Mouse (Mus musculus): ENCODE measurements around the gene Dab2ip. TPM values are rescaled to one million over a fixed set of nuclear protein-coding genes. Genes with fewer than 3 reads are reported as not detected.

The Dab2ip gene
- polyA plus RNA-seq, 1 experiment from 2014 or later: 41.3 TPM

DNA sequence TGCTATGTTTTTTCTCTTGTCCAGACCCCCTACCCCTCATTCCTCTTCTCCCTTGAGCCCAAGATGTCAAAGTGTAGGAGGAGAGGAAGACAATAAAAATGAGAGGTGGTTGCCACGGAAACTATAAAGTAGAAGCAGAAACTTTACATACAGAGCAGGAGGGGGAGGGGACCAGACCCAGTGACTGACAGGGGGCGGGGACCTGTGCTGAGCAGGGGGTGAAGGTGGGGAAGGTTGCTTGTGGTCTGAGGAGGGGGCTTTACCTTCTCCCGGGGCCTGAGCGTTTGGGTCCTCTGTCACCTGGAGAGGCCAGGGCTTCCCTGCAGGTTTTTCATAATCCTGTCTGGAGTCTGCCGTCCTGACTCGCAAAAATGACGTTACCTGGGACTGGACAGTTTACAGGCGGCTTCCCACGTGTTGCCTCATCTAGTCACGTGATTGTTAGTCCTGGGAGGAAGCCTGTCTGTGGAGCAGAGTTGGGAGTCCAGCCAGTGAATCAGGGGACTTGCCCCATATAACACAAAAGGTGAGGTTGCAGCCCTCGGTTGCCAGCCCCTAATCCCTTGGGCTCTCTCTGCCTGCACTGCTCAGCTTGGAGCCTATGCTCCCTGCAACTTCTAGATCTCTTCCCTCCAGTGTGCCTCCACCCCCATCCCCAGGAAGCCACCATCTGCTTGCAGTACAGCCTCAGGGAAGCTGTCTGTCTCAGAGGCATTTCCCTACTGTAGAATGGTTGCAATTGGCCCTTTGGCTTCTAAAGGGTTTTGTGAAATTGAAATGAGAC, 52.3 kb downstream of the Dab2ip start:
- Histone ChIP-seq H3K4me2 (replicated peaks; ENCODE audit: low read depth) (peak overlapping the region; percentile 59), H3K27ac (ENCODE audit: low read depth, low read length) (no peak overlapping the region), H3K4me3 (ENCODE audit: low read depth, low read length) (no peak overlapping the region), H3K27me3 (replicated peaks; ENCODE audit: control insufficient read depth, insufficient read depth, low read length) (no peaks in the 10 kb centered on the region), H3K36me3 (ENCODE audit: control insufficient read depth, insufficient read depth) (no peaks in the 10 kb centered on the region), H3K4me1 (replicated peaks; ENCODE audit: control insufficient read depth, insufficient read depth, low read length) (peaks cover 20% of the 10 kb centered on the region; the same call in 1 of the 2 replicates), H3K9me3 (ENCODE audit: control insufficient read depth) (no peaks in the 10 kb centered on the region), H3K9ac (ENCODE audit: low read depth, low read length) (0 out of 2 replicates have a peak overlapping the region, but pooled peaks have one; percentile 5)
- 11% methylated on average over 11 of the region's 11 CpGs for WGBS
- peak; percentile 60 for ATAC-seq
- no peak for TF ChIP-seq CTCF (IDR thresholded peaks at IDR 0.05; ENCODE audit: low read depth)

DNA sequence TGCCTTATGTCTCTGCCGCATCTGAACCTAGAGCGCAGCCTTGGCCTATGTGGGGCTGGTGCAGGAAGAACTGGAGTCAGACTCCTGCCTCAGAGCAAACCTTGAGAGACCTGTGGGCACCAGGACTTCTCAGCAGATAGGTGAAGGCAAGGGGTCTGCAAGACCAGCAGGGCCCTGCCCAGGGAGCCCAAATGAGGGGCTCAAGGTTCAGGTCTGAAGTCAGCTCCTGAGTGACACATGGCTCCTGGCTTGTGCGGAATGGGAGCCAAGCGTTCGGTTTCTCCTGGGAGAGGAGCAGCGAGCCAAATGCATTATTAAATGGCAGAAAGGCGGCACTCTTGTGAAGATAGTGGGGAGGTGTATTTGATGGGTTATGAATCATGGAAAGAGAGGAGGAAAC, 52.9 kb downstream of the Dab2ip start:
- H3K36me3 ChIP-seq (ENCODE audit: control insufficient read depth, insufficient read depth): no peaks in the 10 kb centered on the region
- peaks cover 26% of the 10 kb centered on the region for H3K4me1 ChIP-seq (replicated peaks; ENCODE audit: control insufficient read depth, insufficient read depth, low read length)

DNA sequence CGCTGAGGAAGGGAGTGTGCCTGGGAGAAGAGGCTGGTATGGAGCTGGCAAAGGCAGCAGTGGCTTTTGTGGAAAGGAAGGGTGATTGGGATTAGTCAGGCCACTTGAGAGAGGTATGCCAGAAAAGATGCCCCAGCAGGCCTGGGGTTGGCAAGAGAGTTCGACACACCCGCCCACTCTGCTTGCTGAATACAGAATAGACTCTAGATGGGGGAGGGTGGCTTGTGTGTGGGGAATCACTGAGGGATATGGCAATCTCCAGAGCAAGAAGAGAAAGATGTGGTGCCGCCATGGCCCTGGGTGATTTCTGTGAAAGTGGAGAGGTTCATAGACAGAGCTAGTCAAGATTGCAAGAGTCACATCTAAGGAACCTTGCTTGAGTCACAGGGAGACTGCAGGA, 53.6 kb downstream of the Dab2ip start:
- Histone ChIP-seq H3K9ac (ENCODE audit: low read depth, low read length) (no peak overlapping the region), H3K27ac (ENCODE audit: low read depth, low read length) (no peak overlapping the region; the same call in 1 of the 2 replicates), H3K9me3 (ENCODE audit: control insufficient read depth) (no peaks in the 10 kb centered on the region), H3K4me2 (replicated peaks; ENCODE audit: low read depth) (no peak overlapping the region), H3K36me3 (ENCODE audit: control insufficient read depth, insufficient read depth) (no peaks in the 10 kb centered on the region), H3K27me3 (replicated peaks; ENCODE audit: control insufficient read depth, insufficient read depth, low read length) (no peaks in the 10 kb centered on the region), H3K4me3 (ENCODE audit: low read depth, low read length) (no peak overlapping the region), H3K4me1 (replicated peaks; ENCODE audit: control insufficient read depth, insufficient read depth, low read length) (peaks cover 33% of the 10 kb centered on the region)
- no peak for TF ChIP-seq CTCF (IDR thresholded peaks at IDR 0.05; ENCODE audit: low read depth)
- ATAC-seq: no peak
- WGBS: 88% methylated on average over 4 of the region's 4 CpGs

More for the DNA sequence above, 52.9 kb downstream of the Dab2ip start:
- no peak for ATAC-seq
- WGBS: 89% methylated on average over 7 of the region's 7 CpGs
- Histone ChIP-seq H3K9me3 (ENCODE audit: control insufficient read depth) (no peaks in the 10 kb centered on the region), H3K27me3 (replicated peaks; ENCODE audit: control insufficient read depth, insufficient read depth, low read length) (no peaks in the 10 kb centered on the region), H3K4me3 (ENCODE audit: low read depth, low read length) (no peak overlapping the region), H3K4me2 (replicated peaks; ENCODE audit: low read depth) (0 out of 2 replicates have a peak overlapping the region, but pooled peaks have one; percentile 59), H3K27ac (ENCODE audit: low read depth, low read length) (no peak overlapping the region), H3K9ac (ENCODE audit: low read depth, low read length) (no peak overlapping the region)
- TF ChIP-seq CTCF (IDR thresholded peaks at IDR 0.05; ENCODE audit: low read depth): no peak

DNA sequence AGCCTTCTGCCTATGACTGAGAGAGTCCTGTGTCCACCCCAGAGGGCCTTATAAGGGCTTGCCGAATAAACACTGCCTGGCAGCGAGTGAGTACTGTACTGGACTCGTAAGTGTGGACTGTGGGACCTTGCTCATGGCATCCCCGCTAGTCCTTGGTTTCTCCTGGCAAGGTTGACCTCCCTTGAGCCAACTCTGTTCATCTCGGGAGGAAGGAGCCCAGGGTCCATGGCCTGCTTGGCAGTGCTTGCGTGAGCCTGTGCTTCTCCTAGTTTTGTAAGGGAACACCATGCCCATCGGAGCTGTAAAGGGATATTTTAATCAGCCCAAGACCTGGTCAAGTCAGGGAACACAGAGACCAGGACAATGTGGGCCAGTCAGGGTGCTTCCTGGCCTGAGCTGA, 54.2 kb downstream of the Dab2ip start:
- no peak overlapping the region for H3K4me3 ChIP-seq (ENCODE audit: low read depth, low read length)
- H3K27me3 ChIP-seq (replicated peaks; ENCODE audit: control insufficient read depth, insufficient read depth, low read length): no peaks in the 10 kb centered on the region
- 81% methylated on average over 7 of the region's 7 CpGs for WGBS
- H3K4me2 ChIP-seq (replicated peaks; ENCODE audit: low read depth): no peak overlapping the region
- no peak overlapping the region for H3K9ac ChIP-seq (ENCODE audit: low read depth, low read length)
- H3K27ac ChIP-seq (ENCODE audit: low read depth, low read length): no peak overlapping the region
- ATAC-seq: no peak
- no peaks in the 10 kb centered on the region for H3K9me3 ChIP-seq (ENCODE audit: control insufficient read depth)
- TF ChIP-seq CTCF (IDR thresholded peaks at IDR 0.05; ENCODE audit: low read depth): no peak
- H3K4me1 ChIP-seq (replicated peaks; ENCODE audit: control insufficient read depth, insufficient read depth, low read length): peaks cover 33% of the 10 kb centered on the region
- H3K36me3 ChIP-seq (ENCODE audit: control insufficient read depth, insufficient read depth): no peaks in the 10 kb centered on the region

DNA sequence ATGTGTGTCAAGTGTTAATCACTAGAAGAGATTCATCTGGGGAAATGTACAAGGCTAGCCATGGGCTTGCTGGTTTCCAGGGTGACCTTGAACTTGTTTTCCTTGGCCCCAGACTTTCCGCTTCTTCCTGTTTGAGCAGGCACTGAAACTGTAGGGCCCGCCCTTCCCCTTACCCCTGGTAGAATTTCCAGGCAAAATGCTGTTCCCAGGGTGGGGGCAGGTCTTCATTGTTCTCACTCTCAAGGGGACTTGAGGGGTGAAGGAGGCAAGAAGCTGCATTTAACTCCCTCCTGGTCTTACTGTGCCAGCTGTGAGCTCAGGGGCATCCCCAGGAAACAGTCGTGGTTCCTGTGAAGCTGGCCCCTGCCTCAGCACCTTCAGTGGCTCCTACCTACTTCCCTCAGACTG, 55.9 kb downstream of the Dab2ip start:
- H3K9ac ChIP-seq (ENCODE audit: low read depth, low read length): no peak overlapping the region
- no peak for ATAC-seq
- H3K4me2 ChIP-seq (replicated peaks; ENCODE audit: low read depth): no peak overlapping the region
- peak overlapping the region; percentile 29 for H3K27ac ChIP-seq (ENCODE audit: low read depth, low read length)
- H3K4me3 ChIP-seq (ENCODE audit: low read depth, low read length): no peak overlapping the region
- H3K36me3 ChIP-seq (ENCODE audit: control insufficient read depth, insufficient read depth): no peaks in the 10 kb centered on the region
- no peaks in the 10 kb centered on the region for H3K27me3 ChIP-seq (replicated peaks; ENCODE audit: control insufficient read depth, insufficient read depth, low read length)
- peaks cover 40% of the 10 kb centered on the region for H3K4me1 ChIP-seq (replicated peaks; ENCODE audit: control insufficient read depth, insufficient read depth, low read length)
- 45% methylated on average over 3 of the region's 3 CpGs for WGBS
- no peak for TF ChIP-seq CTCF (IDR thresholded peaks at IDR 0.05; ENCODE audit: low read depth)
- no peaks in the 10 kb centered on the region for H3K9me3 ChIP-seq (ENCODE audit: control insufficient read depth)

DNA sequence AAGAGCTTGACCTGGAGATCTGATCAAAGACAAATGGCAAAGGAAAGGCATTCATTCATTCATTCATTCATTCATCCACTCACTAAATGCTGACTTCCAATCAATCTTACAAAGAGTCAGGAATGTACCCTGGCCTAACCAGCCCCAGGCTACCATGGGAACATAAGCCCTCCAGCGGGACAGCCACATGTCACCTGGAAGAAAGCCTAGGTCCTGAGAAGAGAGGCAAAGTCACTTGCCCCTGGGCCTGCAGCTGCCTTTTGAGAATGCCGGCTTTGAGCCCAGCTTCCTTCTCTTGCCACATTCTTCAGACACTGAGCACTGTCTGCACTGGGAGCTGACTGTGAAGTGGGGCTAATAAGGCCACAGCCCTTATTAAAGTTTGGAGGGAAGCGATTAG, 56.3 kb downstream of the Dab2ip start:
- TF ChIP-seq CTCF (IDR thresholded peaks at IDR 0.05; ENCODE audit: low read depth): no peak
- no peak overlapping the region for H3K4me2 ChIP-seq (replicated peaks; ENCODE audit: low read depth)
- no peak overlapping the region for H3K4me3 ChIP-seq (ENCODE audit: low read depth, low read length)
- no peak overlapping the region; the same call in 1 of the 2 replicates for H3K27ac ChIP-seq (ENCODE audit: low read depth, low read length)
- H3K9me3 ChIP-seq (ENCODE audit: control insufficient read depth): no peaks in the 10 kb centered on the region
- no peak overlapping the region for H3K9ac ChIP-seq (ENCODE audit: low read depth, low read length)
- H3K27me3 ChIP-seq (replicated peaks; ENCODE audit: control insufficient read depth, insufficient read depth, low read length): no peaks in the 10 kb centered on the region
- ATAC-seq: no peak
- WGBS: 62% methylated on average over 3 of the region's 3 CpGs
- H3K36me3 ChIP-seq (ENCODE audit: control insufficient read depth, insufficient read depth): no peaks in the 10 kb centered on the region
- peaks cover 40% of the 10 kb centered on the region for H3K4me1 ChIP-seq (replicated peaks; ENCODE audit: control insufficient read depth, insufficient read depth, low read length)
